Mouse (Mus musculus): ENCODE results near the gene Vmn2r13. TPM values are rescaled to one million over a fixed set of nuclear protein-coding genes. Genes with fewer than 3 reads are reported as not detected.
"Not testable (repeated sequence)": the region's sequence is repeated elsewhere in the genome, so short reads cannot be mapped to it uniquely, and the experiment has no call there.

Vmn2r13 gene
- total RNA-seq (2015; ENCODE audit: low replicate concordance) (not detected in 2 replicates), total RNA-seq (2017; ENCODE audit: low replicate concordance) (not detected in 2 replicates)

- ATAC-seq (replicated peaks; ENCODE audit: low FRiP score, poor library complexity, severe bottlenecking) = not testable (repeated sequence)
Observed at GRCm38 (mm10) chr5:109192099-109192498, at the start of gene Vmn2r13. TSS of gene Vmn2r13 (minus strand) at chr5:109192199.

- ATAC-seq (replicated peaks; ENCODE audit: low FRiP score, poor library complexity, severe bottlenecking) = no peak
Observed at GRCm38 (mm10) chr5:109224608-109225007, 32.6 kb upstream of the Vmn2r13 start, which contains the start of gene Vmn2r14. TSS of gene Vmn2r14 (minus strand) at chr5:109224708.

- ATAC-seq (replicated peaks; ENCODE audit: low FRiP score, poor library complexity, severe bottlenecking) = not testable (repeated sequence)
Observed at GRCm38 (mm10) chr5:109166851-109167250, 25.1 kb downstream of the Vmn2r13 start.

- no peak for ATAC-seq (replicated peaks; ENCODE audit: low FRiP score, poor library complexity, severe bottlenecking)
Observed at GRCm38 (mm10) chr5:109160121-109160520, 31.9 kb downstream of the Vmn2r13 start.

GRCm38 (mm10) chr5:109159576-109159975, 32.4 kb downstream of the Vmn2r13 start:
- not testable (repeated sequence) for ATAC-seq (replicated peaks; ENCODE audit: low FRiP score, poor library complexity, severe bottlenecking)

- not testable (repeated sequence) for ATAC-seq (replicated peaks; ENCODE audit: low FRiP score, poor library complexity, severe bottlenecking)
Observed at GRCm38 (mm10) chr5:109158488-109159485, 33.2 kb downstream of the Vmn2r13 start.

- no peak for ATAC-seq (replicated peaks; ENCODE audit: low FRiP score, poor library complexity, severe bottlenecking)
Observed at GRCm38 (mm10) chr5:109139546-109139945, 52.5 kb downstream of the Vmn2r13 start.

GRCm38 (mm10) chr5:109136731-109137130, 55.3 kb downstream of the Vmn2r13 start:
- no peak for ATAC-seq (replicated peaks; ENCODE audit: low FRiP score, poor library complexity, severe bottlenecking)

Other genes starting within 250 kb of the Vmn2r13 start
- gene Vmn2r10, start 185.7 kb downstream of the Vmn2r13 start, total RNA-seq (2015; ENCODE audit: low replicate concordance) = not detected in 2 replicates
- gene Vmn2r10, start 185.7 kb downstream of the Vmn2r13 start, total RNA-seq (2017; ENCODE audit: low replicate concordance) = not detected in 2 replicates
- not detected in 2 replicates for gene Vmn2r11, start 132.6 kb downstream of the Vmn2r13 start, total RNA-seq (2015; ENCODE audit: low replicate concordance)
- gene Vmn2r11, start 132.6 kb downstream of the Vmn2r13 start, total RNA-seq (2017; ENCODE audit: low replicate concordance) = 1.4 TPM in 1 of 2 replicates, not detected in the other
- gene Vmn2r12, start 94.2 kb downstream of the Vmn2r13 start, total RNA-seq (2015; ENCODE audit: low replicate concordance) = not detected in 2 replicates
- gene Vmn2r12, start 94.2 kb downstream of the Vmn2r13 start, total RNA-seq (2017; ENCODE audit: low replicate concordance) = not detected in 2 replicates
- not detected in 2 replicates for gene Vmn2r14, start 32.5 kb upstream of the Vmn2r13 start, total RNA-seq (2015; ENCODE audit: low replicate concordance)
- not detected in 2 replicates for gene Vmn2r14, start 32.5 kb upstream of the Vmn2r13 start, total RNA-seq (2017; ENCODE audit: low replicate concordance)
- gene Vmn2r15, start 105.4 kb upstream of the Vmn2r13 start, total RNA-seq (2015; ENCODE audit: low replicate concordance) = not detected in 2 replicates
- gene Vmn2r15, start 105.4 kb upstream of the Vmn2r13 start, total RNA-seq (2017; ENCODE audit: low replicate concordance) = not detected in 2 replicates
- under 0.01 TPM in 1 of 2 replicates, not detected in the other for gene Vmn2r16, start 138.0 kb upstream of the Vmn2r13 start, total RNA-seq (2015; ENCODE audit: low replicate concordance)
- not detected in 2 replicates for gene Vmn2r16, start 138.0 kb upstream of the Vmn2r13 start, total RNA-seq (2017; ENCODE audit: low replicate concordance)
- not detected in 2 replicates for gene Vmn2r17, start 227.5 kb upstream of the Vmn2r13 start, total RNA-seq (2015; ENCODE audit: low replicate concordance)
- 0.09 and 0.14 TPM in 2 replicates for gene Vmn2r17, start 227.5 kb upstream of the Vmn2r13 start, total RNA-seq (2017; ENCODE audit: low replicate concordance)